Mouse (Mus musculus): Measurements from ENCODE around the gene Emid1.

DNA sequence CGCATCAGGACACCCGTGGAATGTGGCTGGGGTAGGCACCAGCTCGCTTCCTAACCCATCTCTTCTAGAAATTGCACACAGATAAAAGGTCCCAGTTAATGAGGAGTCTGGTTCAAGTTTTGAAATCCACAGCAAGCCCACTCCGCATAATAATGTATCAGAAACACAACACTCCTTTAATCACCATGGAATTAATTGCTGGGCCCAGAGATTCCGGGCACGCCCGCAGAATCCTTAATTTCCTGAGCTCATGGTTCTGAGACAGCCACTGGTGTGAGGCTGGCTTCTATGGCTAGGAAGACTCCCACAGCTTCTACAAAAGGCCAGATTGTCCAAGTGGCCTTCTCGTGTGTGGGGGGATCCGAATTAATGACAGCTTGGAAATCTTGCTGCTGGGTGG lies 15.3 kb upstream of the Emid1 start:
- TF ChIP-seq GATA1 (IDR thresholded peaks at IDR 0.05; ENCODE audit: low read length) (no peak), TAL1 (IDR thresholded peaks at IDR 0.05; ENCODE audit: low read length) (no peak)
